Mouse (Mus musculus): Measurements from ENCODE around the gene Zfp810. TPM values are rescaled to one million over a fixed set of nuclear protein-coding genes. Genes with fewer than 3 reads are reported as not detected.

Gene Zfp810
- polyA plus RNA-seq, 1 experiment: 11.5 TPM

DNA sequence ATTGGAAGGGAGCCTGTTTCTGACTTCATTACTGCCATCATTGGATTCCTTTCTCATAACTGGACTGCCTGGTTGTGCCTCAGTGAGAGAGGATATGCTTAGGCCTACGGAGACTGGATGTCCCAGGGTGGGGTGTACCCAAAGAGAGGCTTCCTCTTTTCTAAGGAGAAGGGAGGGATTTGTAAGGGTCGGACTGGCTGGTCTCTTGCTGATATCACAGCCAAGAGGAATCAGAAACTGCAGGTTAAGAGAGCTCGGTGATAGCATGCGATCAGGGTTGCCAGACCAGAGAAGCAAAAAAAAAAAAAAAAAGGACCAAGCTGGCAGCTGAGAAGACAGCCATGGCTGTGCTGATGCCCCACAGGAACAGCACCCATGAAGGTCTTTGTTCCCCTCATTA lies 50.9 kb downstream of the Zfp810 start:
- WGBS: 94% methylated on average over 4 of the region's 4 CpGs
- H3K36me3 ChIP-seq (ENCODE audit: control insufficient read depth, insufficient read depth, low read length): peaks cover 17% of the 10 kb centered on the region
- no peak for DNase-seq
- H3K27me3 ChIP-seq (ENCODE audit: control insufficient read depth, insufficient read depth, low read length): no peaks in the 10 kb centered on the region
- H3K4me3 ChIP-seq (ENCODE audit: control insufficient read depth, insufficient read depth, low read length): no peak overlapping the region
- H3K4me1 ChIP-seq (replicated peaks; ENCODE audit: control insufficient read depth, insufficient read depth, low read length): no peaks in the 10 kb centered on the region
- no peak for TF ChIP-seq POLR2A (IDR thresholded peaks at IDR 0.05; ENCODE audit: control insufficient read depth, extremely low read depth, insufficient read depth, low read length, poor library complexity)
- TF ChIP-seq CTCF (IDR thresholded peaks at IDR 0.05; ENCODE audit: borderline replicate concordance, control insufficient read depth, extremely low read depth, insufficient read depth, low read length, poor library complexity): no peak
- H3K27ac ChIP-seq (ENCODE audit: control insufficient read depth, insufficient read depth, low read length): no peak overlapping the region

DNA sequence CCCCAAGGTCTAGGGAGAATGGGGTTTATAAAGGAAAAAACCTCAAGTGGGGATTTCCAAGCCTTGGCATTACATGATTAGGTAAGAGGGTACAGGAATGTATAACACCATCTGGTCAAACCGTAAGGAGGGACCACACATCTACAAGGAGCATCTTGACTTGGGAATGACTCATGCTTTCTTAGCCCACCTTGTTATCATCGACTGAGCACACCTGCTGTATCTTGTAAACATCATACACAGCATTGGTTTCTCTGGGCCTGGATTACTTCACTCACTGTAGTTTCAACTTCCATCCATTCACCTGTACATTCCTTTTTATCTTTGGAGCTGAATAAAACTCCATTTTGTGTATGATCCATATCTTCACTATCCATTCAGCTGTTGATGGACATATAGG lies 63.2 kb downstream of the Zfp810 start:
- no peaks in the 10 kb centered on the region for H3K27me3 ChIP-seq (ENCODE audit: control insufficient read depth, insufficient read depth, low read length)
- TF ChIP-seq POLR2A (IDR thresholded peaks at IDR 0.05; ENCODE audit: control insufficient read depth, extremely low read depth, insufficient read depth, low read length, poor library complexity) (no peak), CTCF (IDR thresholded peaks at IDR 0.05; ENCODE audit: borderline replicate concordance, control insufficient read depth, extremely low read depth, insufficient read depth, low read length, poor library complexity) (no peak)
- no peak for DNase-seq
- H3K36me3 ChIP-seq (ENCODE audit: control insufficient read depth, insufficient read depth, low read length): peaks cover 44% of the 10 kb centered on the region
- 96% methylated on average over 2 of the region's 2 CpGs for WGBS
- no peaks in the 10 kb centered on the region for H3K4me1 ChIP-seq (replicated peaks; ENCODE audit: control insufficient read depth, insufficient read depth, low read length)
- H3K4me3 ChIP-seq (ENCODE audit: control insufficient read depth, insufficient read depth, low read length): no peak overlapping the region
- no peak overlapping the region for H3K27ac ChIP-seq (ENCODE audit: control insufficient read depth, insufficient read depth, low read length)

DNA sequence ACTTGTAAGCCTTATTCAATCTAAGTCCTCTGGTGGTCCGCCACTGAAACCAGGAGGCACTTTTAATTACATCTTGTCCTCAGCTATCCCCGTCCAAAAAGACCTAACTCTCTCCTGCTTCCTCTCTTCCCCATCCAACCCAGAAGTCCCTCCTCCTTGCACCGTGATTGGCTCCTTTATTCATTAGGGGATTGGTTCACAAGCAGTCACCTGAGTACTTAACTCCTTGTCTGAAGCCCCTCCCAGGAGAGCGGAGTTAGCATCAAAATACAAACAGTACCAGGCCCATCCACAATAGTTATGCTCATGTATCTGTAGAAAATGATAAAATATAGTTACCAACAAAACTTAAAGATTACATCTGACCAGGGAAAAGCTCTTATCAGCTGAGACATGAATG lies 67.4 kb downstream of the Zfp810 start:
- H3K27me3 ChIP-seq (ENCODE audit: control insufficient read depth, insufficient read depth, low read length): no peaks in the 10 kb centered on the region
- no peak overlapping the region for H3K4me3 ChIP-seq (ENCODE audit: control insufficient read depth, insufficient read depth, low read length)
- TF ChIP-seq CTCF (IDR thresholded peaks at IDR 0.05; ENCODE audit: borderline replicate concordance, control insufficient read depth, extremely low read depth, insufficient read depth, low read length, poor library complexity) (no peak), POLR2A (IDR thresholded peaks at IDR 0.05; ENCODE audit: control insufficient read depth, extremely low read depth, insufficient read depth, low read length, poor library complexity) (no peak)
- H3K27ac ChIP-seq (ENCODE audit: control insufficient read depth, insufficient read depth, low read length): no peak overlapping the region
- peaks cover 70% of the 10 kb centered on the region for H3K36me3 ChIP-seq (ENCODE audit: control insufficient read depth, insufficient read depth, low read length)
- DNase-seq: no peak
- no peaks in the 10 kb centered on the region for H3K4me1 ChIP-seq (replicated peaks; ENCODE audit: control insufficient read depth, insufficient read depth, low read length)
- WGBS: 99% methylated on average over 4 of the region's 4 CpGs

DNA sequence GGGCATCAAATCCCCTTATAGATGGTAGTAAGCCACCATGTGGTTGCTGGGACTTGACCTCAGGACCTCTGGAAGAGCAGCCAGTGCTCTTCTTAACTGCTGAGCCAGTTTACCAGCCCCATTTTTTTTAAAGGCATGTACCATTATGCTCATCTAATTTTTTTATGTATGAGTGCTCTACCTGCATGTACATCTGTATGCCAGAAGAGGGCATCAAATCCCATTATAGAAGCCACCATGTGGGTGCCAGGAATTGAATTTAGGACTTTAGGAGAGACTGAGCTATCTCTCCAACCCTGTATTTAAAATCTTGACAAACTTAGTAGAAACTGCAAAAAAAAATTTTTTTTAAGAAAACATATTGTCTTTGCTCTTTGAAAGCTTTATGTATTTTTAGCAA lies 76.9 kb downstream of the Zfp810 start:
- Histone ChIP-seq H3K27me3 (ENCODE audit: control insufficient read depth, insufficient read depth, low read length) (no peaks in the 10 kb centered on the region), H3K4me3 (ENCODE audit: control insufficient read depth, insufficient read depth, low read length) (no peak overlapping the region), H3K36me3 (ENCODE audit: control insufficient read depth, insufficient read depth, low read length) (peaks cover 8% of the 10 kb centered on the region), H3K4me1 (replicated peaks; ENCODE audit: control insufficient read depth, insufficient read depth, low read length) (peaks cover 2% of the 10 kb centered on the region; the same call in 1 of the 2 replicates), H3K27ac (ENCODE audit: control insufficient read depth, insufficient read depth, low read length) (no peak overlapping the region)
- DNase-seq: no peak
- TF ChIP-seq CTCF (IDR thresholded peaks at IDR 0.05; ENCODE audit: borderline replicate concordance, control insufficient read depth, extremely low read depth, insufficient read depth, low read length, poor library complexity) (no peak), POLR2A (IDR thresholded peaks at IDR 0.05; ENCODE audit: control insufficient read depth, extremely low read depth, insufficient read depth, low read length, poor library complexity) (no peak)

DNA sequence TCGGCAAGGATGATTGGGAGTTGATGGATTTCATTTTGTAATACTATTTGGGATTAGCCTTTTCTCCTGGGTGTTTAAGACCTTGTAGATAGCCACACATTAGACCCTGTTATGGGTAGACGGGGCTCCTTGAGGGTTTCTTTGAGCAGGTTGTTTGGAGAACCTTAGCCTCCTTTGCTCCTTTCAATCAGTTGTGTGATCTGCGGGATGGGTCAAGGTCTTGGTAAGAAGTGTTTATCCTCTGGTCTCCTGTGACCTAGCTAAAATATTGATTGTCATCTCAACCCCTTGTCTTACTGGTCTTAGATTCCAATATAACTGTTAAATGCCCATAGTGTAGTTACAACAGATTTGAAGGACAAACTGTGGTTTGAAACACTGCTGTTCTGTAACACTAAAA lies 77.4 kb downstream of the Zfp810 start:
- H3K4me3 ChIP-seq (ENCODE audit: control insufficient read depth, insufficient read depth, low read length): no peak overlapping the region
- TF ChIP-seq POLR2A (IDR thresholded peaks at IDR 0.05; ENCODE audit: control insufficient read depth, extremely low read depth, insufficient read depth, low read length, poor library complexity) (no peak), CTCF (IDR thresholded peaks at IDR 0.05; ENCODE audit: borderline replicate concordance, control insufficient read depth, extremely low read depth, insufficient read depth, low read length, poor library complexity) (no peak)
- H3K36me3 ChIP-seq (ENCODE audit: control insufficient read depth, insufficient read depth, low read length): peaks cover 3% of the 10 kb centered on the region
- no peak for DNase-seq
- 98% methylated on average over 3 of the region's 3 CpGs for WGBS
- H3K27me3 ChIP-seq (ENCODE audit: control insufficient read depth, insufficient read depth, low read length): no peaks in the 10 kb centered on the region
- H3K4me1 ChIP-seq (replicated peaks; ENCODE audit: control insufficient read depth, insufficient read depth, low read length): peaks cover 2% of the 10 kb centered on the region; the same call in 1 of the 2 replicates
- H3K27ac ChIP-seq (ENCODE audit: control insufficient read depth, insufficient read depth, low read length): no peak overlapping the region

DNA sequence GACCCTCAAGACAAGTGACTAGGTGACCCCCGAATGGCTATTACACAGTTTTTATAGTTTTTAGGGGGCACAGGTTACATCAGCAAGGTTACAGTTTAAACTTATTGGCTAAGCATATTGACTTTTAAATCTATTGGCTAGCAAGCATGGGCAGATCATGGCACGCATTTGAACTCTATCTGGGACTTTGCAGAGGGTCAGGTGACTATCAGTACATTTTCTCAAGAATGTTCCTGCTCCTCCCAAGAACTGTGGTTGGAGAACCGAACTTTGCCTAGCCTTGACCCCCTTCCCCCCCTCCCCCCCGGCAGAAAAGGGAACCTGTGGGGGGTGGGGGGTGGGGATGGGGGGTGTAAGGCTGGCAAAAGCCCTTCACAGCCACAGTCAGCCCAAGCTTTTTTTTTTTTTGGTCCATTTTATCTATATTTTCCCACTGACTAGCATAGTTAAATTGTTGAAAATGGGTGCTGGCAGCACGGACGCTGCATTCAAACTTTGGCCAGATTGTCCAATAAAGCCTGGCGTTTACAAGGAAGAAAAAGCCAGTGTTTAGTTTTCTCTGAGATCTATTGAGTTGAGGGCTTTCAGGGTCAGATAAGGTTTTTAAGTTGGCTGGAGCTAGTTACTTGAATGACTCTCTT lies 77.9 kb downstream of the Zfp810 start:
- no peak overlapping the region for H3K27ac ChIP-seq (ENCODE audit: control insufficient read depth, insufficient read depth, low read length)
- 85% methylated on average over 7 of the region's 7 CpGs for WGBS

DNA sequence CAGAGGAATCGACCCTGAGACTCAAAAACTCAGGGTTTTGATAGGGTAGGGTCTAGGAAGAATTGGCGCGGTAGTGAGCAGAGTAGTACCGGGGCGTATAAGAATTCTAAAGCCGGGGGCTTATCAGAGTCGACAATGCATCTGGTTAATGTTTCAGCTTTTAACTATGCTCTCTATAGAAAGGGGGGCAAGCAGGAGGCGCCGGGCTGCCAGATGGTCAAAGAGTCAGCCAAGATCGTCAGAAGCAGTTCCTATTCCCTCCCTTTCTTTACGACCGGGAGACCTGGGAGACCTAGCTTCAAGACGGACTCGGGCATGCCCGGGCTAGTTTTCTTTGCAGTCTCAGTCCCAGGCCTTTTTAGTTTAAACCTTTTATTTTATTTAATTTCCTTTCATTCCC lies 80.6 kb downstream of the Zfp810 start:
- no peak overlapping the region for H3K27ac ChIP-seq (ENCODE audit: control insufficient read depth, insufficient read depth, low read length)
- H3K4me1 ChIP-seq (replicated peaks; ENCODE audit: control insufficient read depth, insufficient read depth, low read length): peaks cover 2% of the 10 kb centered on the region; the same call in 1 of the 2 replicates
- H3K27me3 ChIP-seq (ENCODE audit: control insufficient read depth, insufficient read depth, low read length): no peaks in the 10 kb centered on the region
- DNase-seq: no peak
- no peak for TF ChIP-seq POLR2A (IDR thresholded peaks at IDR 0.05; ENCODE audit: control insufficient read depth, extremely low read depth, insufficient read depth, low read length, poor library complexity)
- TF ChIP-seq CTCF (IDR thresholded peaks at IDR 0.05; ENCODE audit: borderline replicate concordance, control insufficient read depth, extremely low read depth, insufficient read depth, low read length, poor library complexity): no peak
- H3K36me3 ChIP-seq (ENCODE audit: control insufficient read depth, insufficient read depth, low read length): no peaks in the 10 kb centered on the region
- H3K4me3 ChIP-seq (ENCODE audit: control insufficient read depth, insufficient read depth, low read length): no peak overlapping the region
- WGBS: 90% methylated on average over 15 of the region's 15 CpGs

More for the DNA sequence above, 77.9 kb downstream of the Zfp810 start:
- Histone ChIP-seq H3K36me3 (ENCODE audit: control insufficient read depth, insufficient read depth, low read length) (no peaks in the 10 kb centered on the region), H3K27me3 (ENCODE audit: control insufficient read depth, insufficient read depth, low read length) (no peaks in the 10 kb centered on the region), H3K4me3 (ENCODE audit: control insufficient read depth, insufficient read depth, low read length) (no peak overlapping the region), H3K4me1 (replicated peaks; ENCODE audit: control insufficient read depth, insufficient read depth, low read length) (peaks cover 2% of the 10 kb centered on the region; the same call in 1 of the 2 replicates)
- no peak for DNase-seq
- TF ChIP-seq CTCF (IDR thresholded peaks at IDR 0.05; ENCODE audit: borderline replicate concordance, control insufficient read depth, extremely low read depth, insufficient read depth, low read length, poor library complexity) (no peak), POLR2A (IDR thresholded peaks at IDR 0.05; ENCODE audit: control insufficient read depth, extremely low read depth, insufficient read depth, low read length, poor library complexity) (no peak)

Other genes starting within 250 kb of the Zfp810 start
- not detected in 2 replicates for gene Gm49318, start 236.4 kb downstream of the Zfp810 start, polyA plus RNA-seq (2012; rRNA removed)
- gene Zfp653, start 236.3 kb downstream of the Zfp810 start, polyA plus RNA-seq (2012; rRNA removed): 52.0 and 52.6 TPM in 2 replicates
- 58.1 and 62.2 TPM in 2 replicates for gene Ecsit, start 222.2 kb downstream of the Zfp810 start, polyA plus RNA-seq (2012; rRNA removed)
- 4.3 and 5.0 TPM in 2 replicates for gene Cnn1, start 208.4 kb downstream of the Zfp810 start, polyA plus RNA-seq (2012; rRNA removed)
- gene Elof1, start 190.5 kb downstream of the Zfp810 start, polyA plus RNA-seq (2012; rRNA removed): 187 and 205 TPM in 2 replicates
- gene Acp5, start 171.9 kb downstream of the Zfp810 start, polyA plus RNA-seq (2012; rRNA removed): 248 and 304 TPM in 2 replicates
- gene Pigyl, start 150.8 kb downstream of the Zfp810 start, polyA plus RNA-seq (2012; rRNA removed): 64.7 and 83.0 TPM in 2 replicates
- 0.04 and 0.05 TPM in 2 replicates for gene Zfp872, start 119.6 kb downstream of the Zfp810 start, polyA plus RNA-seq (2012; rRNA removed)
- gene Zfp809, start 81.9 kb downstream of the Zfp810 start, polyA plus RNA-seq (2012; rRNA removed): 20.8 and 23.0 TPM in 2 replicates
- gene Zfp599, start 47.8 kb downstream of the Zfp810 start, polyA plus RNA-seq (2012; rRNA removed): 0.62 and 0.88 TPM in 2 replicates
- gene Anln, start 81.5 kb upstream of the Zfp810 start, polyA plus RNA-seq (2012; rRNA removed): 11.1 and 11.2 TPM in 2 replicates
- 1.9 and 2.1 TPM in 2 replicates for gene 9530077C05Rik, start 103.9 kb upstream of the Zfp810 start, polyA plus RNA-seq (2012; rRNA removed)
- gene Gm17545, start 146.6 kb upstream of the Zfp810 start, polyA plus RNA-seq (2012; rRNA removed): not detected in 2 replicates
- 124 and 176 TPM in 2 replicates for gene Rp9, start 162.1 kb upstream of the Zfp810 start, polyA plus RNA-seq (2012; rRNA removed)
- gene Bbs9, start 168.1 kb upstream of the Zfp810 start, polyA plus RNA-seq (2012; rRNA removed): 19.1 and 21.4 TPM in 2 replicates

Measured in thymus, adult 2 months (tissue).